Mouse (Mus musculus) erythroblast, embryonic 14.5 days (primary cell): ENCODE measurements around the gene Tcf23. TPM values are rescaled to one million over a fixed set of nuclear protein-coding genes. Genes with fewer than 3 reads are reported as not detected.
"Not testable (repeated sequence)": the region's sequence is repeated elsewhere in the genome, so short reads cannot be mapped to it uniquely, and the experiment has no call there.

Experiments used
- H3K27me3 ChIP-seq: 2 replicates; pipeline ENCODE4 v1.6.1; 2012; ENCODE audit warnings: inconsistent platforms; ENCODE audit not compliant: control insufficient read depth
- H3K36me3 ChIP-seq: 2 replicates; pipeline ENCODE4 v1.6.1; 2012; ENCODE audit warnings: mild to moderate bottlenecking, inconsistent platforms; ENCODE audit not compliant: control insufficient read depth
- H3K4me1 ChIP-seq: 2 replicates; pipeline ENCODE4 v1.6.1; 2012; ENCODE audit warnings: inconsistent platforms; ENCODE audit not compliant: control insufficient read depth
- H3K4me3 ChIP-seq: replicated peaks from 2 replicates; pipeline ENCODE3; 2012; ENCODE audit warnings: moderate library complexity, mild to moderate bottlenecking, inconsistent platforms
- H3K9me3 ChIP-seq: 2 replicates; pipeline ENCODE4 v1.6.1; 2012; ENCODE audit warnings: low read length, inconsistent platforms, mixed read lengths; ENCODE audit not compliant: control insufficient read depth
- GATA1 ChIP-seq: IDR thresholded peaks from 2 replicates; pipeline ENCODE4 v1.6.1; 2012; ENCODE audit warnings: low read length, inconsistent platforms, mixed read lengths
- TAL1 ChIP-seq: IDR thresholded peaks from 3 replicates; pipeline ENCODE4 v1.6.1; 2012; ENCODE audit warnings: low read length, inconsistent platforms, mixed read lengths
- polyA plus RNA-seq: library from polyadenylated mRNA; stranded (reverse); fragments of >175 nt; gene quantifications from 2 replicates; pipeline ENCODE4 v1.2.3, GENCODE M21; 2012

Gene Tcf23
- polyA plus RNA-seq, 1 experiment: not detected

DNA sequence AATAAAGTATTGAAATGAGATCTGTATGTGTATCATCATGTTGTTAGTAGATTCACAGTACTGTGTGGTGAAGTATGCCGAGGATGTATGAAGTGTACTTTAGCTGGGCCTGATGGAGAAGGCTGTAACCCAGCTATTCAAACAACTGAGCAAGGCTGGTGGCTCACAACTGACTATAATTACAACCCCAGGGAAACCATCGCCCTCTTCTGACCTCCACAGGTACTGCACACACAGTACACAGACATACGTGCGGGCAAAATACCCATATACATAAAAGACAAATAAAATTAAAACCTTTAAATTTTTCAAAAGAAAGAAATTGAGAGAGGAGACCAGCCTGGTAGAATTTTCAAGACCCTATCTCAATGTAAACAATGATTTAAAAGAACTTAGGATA is 33.1 kb downstream of the Tcf23 start:
- H3K4me1 ChIP-seq: no peaks in the 10 kb centered on the region
- TF ChIP-seq TAL1 (no peak), GATA1 (no peak)
- no peak overlapping the region for H3K4me3 ChIP-seq
- no peaks in the 10 kb centered on the region for H3K9me3 ChIP-seq
- H3K36me3 ChIP-seq: no peaks in the 10 kb centered on the region
- no peaks in the 10 kb centered on the region for H3K27me3 ChIP-seq

- Histone ChIP-seq H3K36me3 (no peaks in the 10 kb centered on the region), H3K9me3 (no peaks in the 10 kb centered on the region), H3K27me3 (no peaks in the 10 kb centered on the region), H3K4me1 (no peaks in the 10 kb centered on the region), H3K4me3 (no peak overlapping the region)
- TF ChIP-seq GATA1: no peak
- no peak for TF ChIP-seq TAL1
Measured at GRCm38 (mm10) chr5:31004184-31004583, 35.7 kb downstream of the Tcf23 start.

DNA sequence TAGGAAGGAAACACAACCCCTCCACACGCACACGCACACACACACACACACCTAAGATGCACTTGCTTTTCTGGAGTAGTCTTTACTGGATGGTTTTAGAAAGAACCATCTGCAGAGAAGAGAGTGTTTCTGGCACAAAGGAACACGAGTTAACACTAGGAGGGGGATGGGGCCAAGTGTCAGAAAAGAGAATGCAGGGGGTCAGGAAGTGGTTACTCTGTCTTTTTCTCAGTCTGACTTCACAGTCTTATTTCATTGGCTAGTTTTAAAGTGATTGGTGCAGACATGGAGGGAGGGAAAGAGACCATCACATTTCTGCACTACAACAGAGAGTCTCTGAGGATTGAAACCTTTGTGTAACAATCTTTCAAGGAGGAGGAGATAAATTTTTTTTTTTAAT is 44.3 kb downstream of the Tcf23 start:
- no peak for TF ChIP-seq TAL1
- no peak for TF ChIP-seq GATA1
- Histone ChIP-seq H3K36me3 (no peaks in the 10 kb centered on the region), H3K4me3 (no peak overlapping the region), H3K9me3 (no peaks in the 10 kb centered on the region), H3K4me1 (no peaks in the 10 kb centered on the region), H3K27me3 (no peaks in the 10 kb centered on the region)

GRCm38 (mm10) chr5:31015913-31016312 is 47.5 kb downstream of the Tcf23 start:
- Histone ChIP-seq H3K27me3 (no peaks in the 10 kb centered on the region), H3K4me1 (no peaks in the 10 kb centered on the region), H3K9me3 (no peaks in the 10 kb centered on the region), H3K4me3 (no peak overlapping the region), H3K36me3 (no peaks in the 10 kb centered on the region)
- TF ChIP-seq GATA1 (no peak), TAL1 (no peak)

DNA sequence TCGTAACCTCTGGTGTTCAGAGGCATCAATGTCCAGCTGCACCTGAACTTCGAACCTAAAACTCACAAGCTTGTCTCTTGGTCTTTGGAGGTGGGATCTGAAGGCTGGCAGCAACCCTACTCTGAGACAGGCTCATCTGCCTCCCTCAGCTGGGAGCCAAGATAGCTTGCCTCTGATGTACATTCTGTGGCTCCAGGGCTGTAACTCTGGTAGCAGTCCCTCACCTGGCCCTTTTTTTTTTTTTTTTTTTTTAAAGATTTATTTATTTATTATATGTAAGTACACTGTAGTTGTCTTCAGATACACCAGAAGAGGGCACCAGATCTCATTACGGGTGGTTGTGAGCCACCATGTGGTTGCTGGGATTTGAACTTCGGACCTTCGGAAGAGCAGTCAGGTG is 53.3 kb downstream of the Tcf23 start:
- H3K9me3 ChIP-seq, H3K36me3 ChIP-seq, H3K4me1 ChIP-seq, H3K27me3 ChIP-seq, H3K4me3 ChIP-seq: not testable (repeated sequence)

GRCm38 (mm10) chr5:31022690-31023089 is 54.2 kb downstream of the Tcf23 start:
- TF ChIP-seq GATA1 (no peak), TAL1 (no peak)
- Histone ChIP-seq H3K27me3 (no peaks in the 10 kb centered on the region), H3K9me3 (no peaks in the 10 kb centered on the region), H3K4me1 (no peaks in the 10 kb centered on the region), H3K36me3 (no peaks in the 10 kb centered on the region), H3K4me3 (no peak overlapping the region)

- no peaks in the 10 kb centered on the region for H3K27me3 ChIP-seq
- H3K4me1 ChIP-seq: no peaks in the 10 kb centered on the region
- TF ChIP-seq TAL1 (no peak), GATA1 (no peak)
Measured at GRCm38 (mm10) chr5:31023254-31023653, 54.8 kb downstream of the Tcf23 start.

DNA sequence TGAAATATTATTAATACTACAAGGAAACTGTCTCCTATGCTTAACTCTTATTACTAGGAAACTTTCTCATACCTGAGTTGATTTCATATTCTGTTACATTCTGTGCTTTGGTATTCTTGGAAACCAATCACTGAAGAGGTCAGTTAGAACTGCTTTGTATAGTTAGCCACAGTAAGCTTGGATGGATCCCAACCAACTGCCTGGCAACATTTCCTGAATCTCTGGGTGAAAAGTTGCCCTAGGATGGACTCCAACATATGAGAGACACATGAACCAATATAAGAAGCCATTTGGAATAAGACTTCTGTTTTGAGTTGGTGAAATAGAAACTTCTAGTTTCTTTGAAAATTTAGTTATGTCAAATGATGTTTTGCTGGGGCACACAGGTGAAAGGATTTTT is 56.2 kb downstream of the Tcf23 start:
- TF ChIP-seq TAL1 (no peak), GATA1 (no peak)
- Histone ChIP-seq H3K9me3 (no peaks in the 10 kb centered on the region), H3K4me3 (no peak overlapping the region), H3K27me3 (no peaks in the 10 kb centered on the region), H3K36me3 (no peaks in the 10 kb centered on the region), H3K4me1 (no peaks in the 10 kb centered on the region)

More at GRCm38 (mm10) chr5:31023254-31023653, 54.8 kb downstream of the Tcf23 start:
- no peaks in the 10 kb centered on the region for H3K9me3 ChIP-seq
- H3K36me3 ChIP-seq: no peaks in the 10 kb centered on the region
- no peak overlapping the region for H3K4me3 ChIP-seq

Other genes with a start within 250 kb of the Tcf23 start
- 0.09 TPM in 1 of 2 replicates, not detected in the other for gene Mapre3, start 154.0 kb upstream of the Tcf23 start, polyA plus RNA-seq
- gene Tmem214, start 100.7 kb upstream of the Tcf23 start, polyA plus RNA-seq: 0.90 and 1.2 TPM in 2 replicates
- gene Agbl5, start 80.0 kb upstream of the Tcf23 start, polyA plus RNA-seq: 2.4 and 2.7 TPM in 2 replicates
- 27.7 and 30.6 TPM in 2 replicates for gene Ost4, start 60.9 kb upstream of the Tcf23 start, polyA plus RNA-seq
- gene Emilin1, start 55.3 kb upstream of the Tcf23 start, polyA plus RNA-seq: 0.50 and 0.81 TPM in 2 replicates
- gene Khk, start 47.2 kb upstream of the Tcf23 start, polyA plus RNA-seq: 1.8 and 2.6 TPM in 2 replicates
- not detected in 2 replicates for gene Cgref1, start 23.1 kb upstream of the Tcf23 start, polyA plus RNA-seq
- 4.6 and 5.1 TPM in 2 replicates for gene Preb, start 8.3 kb upstream of the Tcf23 start, polyA plus RNA-seq
- 0.81 and 1.6 TPM in 2 replicates for gene Atraid, start 79.7 kb downstream of the Tcf23 start, polyA plus RNA-seq
- gene Slc5a6, start 80.3 kb downstream of the Tcf23 start, polyA plus RNA-seq: 0.07 and 0.13 TPM in 2 replicates
- 14.6 and 19.9 TPM in 2 replicates for gene Cad, start 86.1 kb downstream of the Tcf23 start, polyA plus RNA-seq
- not detected in 2 replicates for gene Dnajc5g, start 137.6 kb downstream of the Tcf23 start, polyA plus RNA-seq
- gene Slc30a3, start 139.6 kb downstream of the Tcf23 start, polyA plus RNA-seq: not detected in 2 replicates
- not detected in 2 replicates for gene Trim54, start 148.1 kb downstream of the Tcf23 start, polyA plus RNA-seq
- not detected in 2 replicates for gene Ucn, start 170.2 kb downstream of the Tcf23 start, polyA plus RNA-seq
- gene Mpv17, start 185.6 kb downstream of the Tcf23 start, polyA plus RNA-seq: 0.14 and 0.38 TPM in 2 replicates
- 2.2 and 2.5 TPM in 2 replicates for gene Gm29609, start 211.2 kb downstream of the Tcf23 start, polyA plus RNA-seq
- 4.0 and 4.9 TPM in 2 replicates for gene Gtf3c2, start 211.5 kb downstream of the Tcf23 start, polyA plus RNA-seq
- 2.7 and 2.9 TPM in 2 replicates for gene Snx17, start 224.6 kb downstream of the Tcf23 start, polyA plus RNA-seq
- 32.5 and 34.0 TPM in 2 replicates for gene Eif2b4, start 224.8 kb downstream of the Tcf23 start, polyA plus RNA-seq
- 2.5 TPM in 2 replicates for gene Zfp513, start 233.6 kb downstream of the Tcf23 start, polyA plus RNA-seq